Mouse (Mus musculus) adrenal gland, adult 18-20 months (tissue): ENCODE data around the gene Akr1c19. TPM values are rescaled to one million over a fixed set of nuclear protein-coding genes. Genes with fewer than 3 reads are reported as not detected.
"Not testable (repeated sequence)": the region's sequence is repeated elsewhere in the genome, so short reads cannot be mapped to it uniquely, and the experiment has no call there.

Experiments used
- DNase-seq, 2 experiments: peaks; one replicate each; pipeline ENCODE4 v3.0.0; 2021 to 2022; ENCODE audit warnings: low spot score in 2 of 2
- long read RNA-seq, 2 experiments: library from polyadenylated mRNA; stranded (forward); transcript quantifications; one replicate each; pipeline ENCODE4 v2.0.0; 2021
- total RNA-seq, 2 experiments: library from RNA; stranded (reverse); gene quantifications; 1 replicate in 1 of 2; 2 replicates in 1 of 2; pipeline ENCODE4 v1.2.3; 2021

The Akr1c19 gene
- total RNA-seq, result under 1 TPM; 0.23 to 0.77 TPM
- long read RNA-seq, experiment 1, result 0 reads
- long read RNA-seq, experiment 2, full-length matches to known transcripts, result 1 of 2 reads
- long read RNA-seq, experiment 2, partial matches to known transcripts, result 0 of 2 reads
- long read RNA-seq, experiment 2, other reads (novel, unspliced or antisense), result 1 of 2 reads

DNA sequence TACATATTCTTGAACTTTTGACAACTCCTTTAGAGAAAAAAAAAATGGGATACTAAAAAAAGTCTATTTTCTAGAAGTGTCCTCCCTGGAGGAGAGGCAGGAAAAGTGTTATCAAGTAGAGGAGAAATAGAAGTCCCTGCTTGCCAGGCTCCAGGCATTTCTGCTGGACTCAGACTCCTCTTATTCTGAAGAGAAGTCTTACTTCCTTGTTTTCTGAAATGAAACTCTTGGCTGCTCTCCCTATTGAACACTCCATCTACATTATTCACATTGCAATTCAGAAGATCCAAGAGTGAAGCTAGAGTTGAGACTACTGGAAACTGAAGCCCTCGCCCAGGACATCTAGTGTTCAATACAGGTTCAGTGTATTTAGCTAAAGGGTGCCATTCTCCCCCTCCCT is at the start of gene Akr1c19:
Gene Akr1c19, plus strand, starts transcription at position 260 of the 400 bp plus-strand sequence.
- DNase-seq, result no peak

DNA sequence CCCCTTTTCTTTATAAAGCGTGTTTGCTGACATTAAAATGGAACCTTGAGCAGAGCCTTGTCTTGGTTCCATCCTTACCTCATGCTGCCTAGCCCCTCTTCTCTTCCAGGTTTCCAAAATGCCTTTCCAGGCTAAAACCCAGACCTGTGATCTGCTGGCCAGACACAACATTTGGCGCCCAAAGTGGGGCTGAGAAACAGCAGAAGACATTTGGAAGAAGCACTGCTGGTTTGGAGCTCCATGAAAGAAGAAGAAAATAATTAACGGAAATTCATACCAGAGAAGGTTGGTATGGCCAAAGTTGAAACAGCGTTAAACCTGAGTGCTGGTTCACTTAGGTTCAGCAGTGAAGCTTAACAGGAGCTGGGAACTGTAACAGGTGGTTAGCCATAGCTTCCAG is 47.2 kb upstream of the Akr1c19 start:
- not testable (repeated sequence) for DNase-seq

DNA sequence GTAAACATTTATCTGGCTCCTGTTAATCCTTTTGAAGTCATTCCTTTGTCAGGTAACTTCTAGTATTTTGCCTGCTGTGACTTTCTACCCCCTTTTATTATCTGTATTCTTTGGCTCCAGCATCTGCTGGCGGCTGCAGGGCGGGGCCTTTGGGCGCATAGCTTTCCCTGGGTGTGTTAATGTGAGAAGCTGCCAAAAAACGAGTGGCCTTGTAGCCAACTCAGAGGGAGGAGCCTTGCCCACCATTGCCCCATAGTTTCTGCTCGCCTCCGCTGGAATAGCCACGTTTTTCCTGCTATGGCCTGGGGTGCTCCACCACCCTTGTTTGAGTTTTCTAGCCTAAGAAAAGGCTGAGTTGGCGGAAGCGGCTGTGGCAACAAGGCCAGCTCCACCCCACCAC is 45.4 kb upstream of the Akr1c19 start:
- DNase-seq, result no peak

DNA sequence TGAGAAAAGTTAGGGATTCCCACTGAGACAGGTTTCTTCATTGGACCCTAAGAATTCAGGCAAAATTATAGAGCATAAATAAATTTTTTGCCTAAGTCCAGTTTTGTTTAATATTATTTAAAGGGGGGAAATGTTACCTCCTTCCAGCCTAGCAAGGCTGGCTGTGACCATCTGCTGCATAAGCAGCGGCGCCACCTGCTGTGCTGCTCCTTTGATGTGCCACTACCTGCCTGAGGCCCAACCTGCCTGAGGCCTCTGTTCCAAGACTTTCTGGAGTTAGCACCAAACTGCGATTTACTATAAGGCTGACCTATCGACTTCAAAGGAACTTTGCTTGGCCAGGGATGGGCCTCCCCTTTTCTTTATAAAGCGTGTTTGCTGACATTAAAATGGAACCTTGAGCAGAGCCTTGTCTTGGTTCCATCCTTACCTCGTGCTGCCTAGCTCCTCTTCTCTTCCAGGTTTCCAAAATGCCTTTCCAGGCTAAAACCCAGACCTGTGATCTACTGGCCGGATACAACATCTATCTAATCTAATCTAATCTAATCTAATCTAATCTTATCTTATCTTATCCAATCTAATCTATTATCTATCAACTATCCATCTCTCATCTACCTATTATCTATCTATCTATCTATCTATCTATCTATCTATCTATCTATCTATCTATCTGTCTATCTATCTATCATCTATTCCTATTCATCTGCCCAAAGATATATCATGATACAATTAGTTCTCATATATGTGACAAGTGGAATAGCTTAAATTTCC is 41.7 kb upstream of the Akr1c19 start:
- not testable (repeated sequence) for DNase-seq

DNA sequence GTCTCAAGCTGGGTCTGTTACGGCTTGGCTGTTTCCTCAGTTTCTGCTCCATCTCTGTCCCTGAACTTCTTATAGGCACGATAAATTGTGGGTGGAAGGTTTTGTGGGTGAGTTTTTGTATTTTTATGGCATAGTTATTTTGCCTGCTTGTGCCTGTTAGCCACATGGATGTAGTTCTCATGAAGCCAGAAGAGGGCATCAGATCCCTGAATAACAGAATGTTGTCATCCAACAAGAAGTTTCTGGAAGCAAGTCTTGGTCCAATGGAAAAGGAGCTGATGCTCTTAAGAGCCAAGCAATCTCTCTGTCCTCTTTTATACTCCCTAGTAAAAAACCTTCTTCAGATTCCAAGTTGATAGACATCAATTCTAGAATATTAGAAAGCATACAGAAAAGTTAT is 40.3 kb upstream of the Akr1c19 start:
- DNase-seq, result no peak

DNA sequence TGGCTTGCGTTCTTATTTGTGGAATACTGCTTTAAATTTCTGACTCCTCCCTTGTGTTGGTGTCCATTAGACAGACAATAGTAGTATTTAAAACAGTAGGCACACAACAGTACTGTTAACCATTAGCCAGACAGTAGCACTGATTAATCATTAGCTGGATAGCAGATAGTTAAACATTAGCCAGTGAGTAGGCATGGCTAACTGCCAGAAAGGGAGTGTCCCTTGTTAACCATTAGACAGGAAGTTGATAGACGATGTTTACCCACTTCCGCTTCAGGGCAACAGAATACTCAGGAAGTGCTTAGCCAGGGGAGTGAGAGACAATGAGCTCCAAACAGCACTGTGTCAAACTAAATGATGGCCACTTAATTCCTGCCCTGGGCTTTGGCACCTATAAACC is 37.6 kb upstream of the Akr1c19 start, which contains the start of gene Akr1c13:
Gene Akr1c13, plus strand, starts transcription at position 247 of the 400 bp plus-strand sequence.
- no peak for DNase-seq

DNA sequence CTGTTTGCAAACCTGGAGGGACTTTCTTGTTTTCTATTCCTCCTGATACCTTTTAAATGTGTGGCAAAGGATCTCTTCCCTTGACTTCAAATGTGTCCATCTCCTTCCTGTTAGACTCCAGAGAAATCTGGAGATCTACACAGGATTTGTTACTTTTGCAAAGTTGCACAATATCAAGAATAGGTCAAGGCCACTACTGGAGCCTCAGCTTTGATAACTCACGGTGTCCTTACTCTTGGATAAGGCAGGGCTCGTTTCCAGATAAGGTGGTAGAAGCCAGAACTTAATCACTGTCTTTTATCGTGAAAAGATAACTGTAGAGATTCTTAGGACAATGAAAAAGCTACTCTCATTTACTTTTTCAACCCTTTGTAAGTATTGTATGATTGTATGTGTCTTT is 36.0 kb upstream of the Akr1c19 start:
- DNase-seq, result no peak

DNA sequence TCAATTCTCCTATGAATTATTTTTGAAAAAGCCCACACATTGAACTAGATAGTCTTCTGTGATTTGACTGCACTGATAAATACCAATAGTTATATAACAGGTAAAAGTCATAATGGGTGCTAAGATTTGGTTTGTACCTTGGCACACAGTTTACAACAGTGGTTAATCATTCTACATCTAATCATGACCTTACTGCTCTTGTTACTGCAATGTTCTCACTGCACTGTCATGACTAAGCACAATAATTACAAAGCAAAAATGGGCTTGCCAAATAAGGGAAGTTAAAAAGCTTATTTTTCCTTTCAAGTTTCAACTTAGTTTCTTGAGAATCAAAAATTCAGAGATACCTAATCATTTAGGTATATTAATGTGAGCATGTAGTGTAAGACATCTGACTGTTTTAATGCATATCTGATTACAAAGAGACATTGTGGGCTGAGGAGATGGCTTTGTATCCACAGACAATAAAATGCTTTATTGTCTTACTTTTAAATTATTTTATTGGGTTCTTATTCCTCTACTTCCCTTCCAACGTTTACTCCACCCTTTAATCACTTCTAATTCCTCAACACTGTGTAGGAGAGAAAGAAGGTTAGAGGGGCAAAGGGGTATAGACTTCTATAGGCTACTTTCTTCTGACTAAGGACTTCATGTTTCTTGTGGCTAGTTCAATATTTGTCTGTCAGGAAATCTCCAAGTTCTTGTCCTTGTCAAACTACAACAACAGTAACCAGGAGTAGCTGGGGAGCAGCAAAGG is 22.2 kb upstream of the Akr1c19 start:
- DNase-seq, result no peak

DNA sequence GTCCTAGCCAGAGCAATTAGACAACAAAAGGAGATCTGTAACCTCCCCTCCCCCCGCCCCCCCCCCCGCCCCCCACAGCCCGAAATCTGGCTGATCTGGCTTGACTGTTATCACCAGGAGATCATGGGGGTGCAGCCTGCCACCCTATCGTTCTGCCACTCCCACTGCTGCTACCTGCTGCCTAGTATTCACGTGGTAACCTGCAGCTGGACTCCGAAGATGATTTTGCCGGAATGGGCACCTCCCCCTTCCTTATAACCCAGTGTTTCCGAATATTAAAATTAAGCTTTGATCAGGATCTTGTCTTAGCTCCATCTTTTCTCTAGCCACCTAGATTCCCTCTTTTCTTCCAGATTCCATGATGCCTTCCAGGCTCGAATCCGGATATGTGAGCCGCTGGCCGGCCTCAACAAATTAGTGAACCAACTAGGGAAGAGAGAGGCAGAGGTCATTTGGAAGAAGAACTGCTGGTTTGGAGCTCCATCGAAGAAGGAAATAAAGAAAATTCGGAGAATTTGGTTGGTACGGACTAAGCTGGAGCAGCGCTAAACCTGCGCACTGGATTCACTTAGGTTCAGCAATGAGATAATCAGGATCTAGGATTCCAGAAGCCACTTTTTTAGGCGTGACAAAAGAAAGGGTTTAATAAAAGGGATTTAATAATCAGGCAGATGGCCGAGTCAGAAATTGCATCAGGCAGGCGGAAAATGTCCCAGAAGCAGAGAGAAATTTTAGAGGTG is 16.8 kb upstream of the Akr1c19 start:
- DNase-seq, result no peak

DNA sequence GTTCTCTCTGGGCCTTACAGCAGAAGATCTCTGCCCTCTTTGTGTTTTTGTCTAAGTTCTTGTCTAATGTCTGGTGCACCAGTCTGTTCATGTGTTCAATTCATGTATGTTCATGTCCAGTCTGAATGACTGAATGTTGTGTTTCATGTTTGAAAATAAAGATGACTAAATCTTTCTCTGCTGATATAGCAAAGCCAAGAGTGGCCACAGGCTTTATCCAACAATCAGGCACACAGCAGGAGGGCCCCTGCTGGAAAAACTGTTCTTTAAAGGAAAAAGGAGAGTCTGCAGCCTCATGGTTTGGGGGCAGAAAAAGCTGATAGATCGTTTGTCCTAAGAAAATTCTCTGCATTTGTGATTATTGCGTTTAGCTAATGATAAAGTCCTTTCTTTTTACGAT is 16.2 kb upstream of the Akr1c19 start:
- DNase-seq, result no peak

DNA sequence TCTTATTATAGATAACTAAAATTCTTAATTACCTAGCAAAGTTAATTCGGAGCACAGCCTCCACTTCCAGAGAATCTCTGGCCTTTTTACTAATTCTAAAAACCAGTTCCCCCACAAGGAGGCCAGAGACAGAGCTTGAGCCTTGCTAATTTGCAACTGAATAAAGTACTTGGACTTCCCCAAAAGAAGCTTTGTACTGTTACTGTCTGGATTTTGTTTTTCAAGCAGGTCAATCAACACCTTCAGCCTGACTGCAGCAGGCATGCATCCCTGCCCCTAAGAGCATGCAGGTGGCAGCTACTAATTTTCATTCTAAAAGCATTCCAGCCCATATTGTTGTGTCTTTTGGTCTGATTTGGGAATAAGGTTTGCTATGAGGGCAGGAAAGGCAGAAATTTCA is 13.0 kb upstream of the Akr1c19 start:
- not testable (repeated sequence) for DNase-seq

DNA sequence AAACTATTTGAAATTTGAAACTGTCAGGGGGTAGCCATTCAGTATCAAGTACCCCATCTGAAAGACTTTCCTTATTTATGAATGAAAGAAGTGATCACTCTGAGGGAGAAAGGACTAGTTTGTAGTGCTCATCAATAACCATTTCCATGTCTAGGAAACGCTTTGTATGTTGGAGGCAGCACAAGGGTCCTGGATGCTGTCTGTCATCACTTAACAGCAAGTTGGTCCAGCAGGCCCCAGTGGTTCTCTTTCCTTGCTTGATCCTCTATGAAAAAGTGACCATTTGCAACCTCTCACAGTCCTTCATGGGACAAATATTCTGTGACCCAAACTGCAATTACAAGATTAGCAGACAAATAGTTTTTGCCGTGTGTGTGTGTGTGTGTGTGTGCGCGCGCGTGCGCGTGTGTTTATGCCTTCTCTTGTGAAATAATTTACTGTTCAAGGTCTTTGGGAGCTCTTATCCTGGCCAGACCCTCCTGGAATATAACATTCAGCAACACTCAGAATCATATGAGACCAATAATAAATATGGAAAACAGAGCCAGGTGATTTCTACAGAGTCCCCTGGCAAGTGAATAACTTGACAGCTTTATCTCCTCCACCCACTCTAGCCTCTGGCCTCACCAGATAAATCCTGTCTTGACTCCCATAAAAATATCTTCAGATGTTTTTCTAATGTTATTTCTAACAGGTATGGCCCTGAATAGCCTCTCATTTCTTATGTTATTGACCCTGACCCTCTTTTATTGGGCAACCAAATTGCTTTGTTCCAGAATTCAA is 2.5 kb downstream of the Akr1c19 start:
- DNase-seq, result no peak

DNA sequence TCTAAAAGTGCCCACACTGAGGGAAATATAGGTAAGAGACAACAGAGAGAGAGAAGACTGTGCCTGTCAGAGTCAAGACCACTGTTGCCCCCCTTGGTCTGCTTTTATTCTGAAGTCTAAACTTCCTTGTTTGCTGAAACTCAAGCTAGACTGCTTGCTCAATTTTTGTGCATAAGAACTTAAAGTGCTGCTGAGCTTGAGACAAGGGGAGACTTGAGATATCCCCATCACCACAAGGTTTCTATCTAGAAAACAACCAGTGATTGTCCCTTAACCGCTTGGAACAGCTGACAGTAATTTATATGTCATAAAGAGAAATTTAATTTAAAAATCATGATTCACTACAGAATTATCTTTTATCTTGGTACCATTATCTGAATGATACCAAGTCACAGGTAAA is 4.6 kb downstream of the Akr1c19 start:
- DNase-seq, result no peak

DNA sequence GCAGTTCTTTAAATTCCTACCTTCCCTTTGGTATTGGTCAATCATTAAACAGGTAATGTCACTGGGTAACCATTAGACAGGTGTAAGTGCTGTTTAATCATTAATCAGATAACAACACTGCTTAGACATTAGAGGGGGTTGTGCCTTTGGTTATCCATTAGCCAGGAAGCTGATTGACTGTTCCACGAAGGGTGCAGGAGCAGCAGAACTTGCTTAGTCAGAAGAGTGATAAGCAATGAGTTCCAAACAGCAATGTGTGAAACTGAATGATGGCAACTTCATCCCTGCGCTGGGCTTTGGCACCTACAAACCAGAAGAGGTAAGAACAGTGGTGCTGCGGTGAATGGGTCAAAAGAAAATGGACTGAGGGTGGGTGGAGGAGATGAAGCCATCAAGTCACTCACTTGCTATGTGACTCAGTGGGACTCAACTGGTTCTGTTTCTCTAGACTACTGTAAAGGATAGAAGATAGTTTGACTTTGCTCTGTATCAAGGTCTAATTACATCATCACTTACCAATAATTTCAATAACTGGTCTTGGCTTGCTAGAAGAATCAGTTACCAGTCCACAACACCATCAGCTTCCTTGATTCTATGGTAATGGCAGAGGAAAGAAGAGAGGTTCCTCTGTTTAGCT is 5.2 kb downstream of the Akr1c19 start:
- no peak for DNase-seq

DNA sequence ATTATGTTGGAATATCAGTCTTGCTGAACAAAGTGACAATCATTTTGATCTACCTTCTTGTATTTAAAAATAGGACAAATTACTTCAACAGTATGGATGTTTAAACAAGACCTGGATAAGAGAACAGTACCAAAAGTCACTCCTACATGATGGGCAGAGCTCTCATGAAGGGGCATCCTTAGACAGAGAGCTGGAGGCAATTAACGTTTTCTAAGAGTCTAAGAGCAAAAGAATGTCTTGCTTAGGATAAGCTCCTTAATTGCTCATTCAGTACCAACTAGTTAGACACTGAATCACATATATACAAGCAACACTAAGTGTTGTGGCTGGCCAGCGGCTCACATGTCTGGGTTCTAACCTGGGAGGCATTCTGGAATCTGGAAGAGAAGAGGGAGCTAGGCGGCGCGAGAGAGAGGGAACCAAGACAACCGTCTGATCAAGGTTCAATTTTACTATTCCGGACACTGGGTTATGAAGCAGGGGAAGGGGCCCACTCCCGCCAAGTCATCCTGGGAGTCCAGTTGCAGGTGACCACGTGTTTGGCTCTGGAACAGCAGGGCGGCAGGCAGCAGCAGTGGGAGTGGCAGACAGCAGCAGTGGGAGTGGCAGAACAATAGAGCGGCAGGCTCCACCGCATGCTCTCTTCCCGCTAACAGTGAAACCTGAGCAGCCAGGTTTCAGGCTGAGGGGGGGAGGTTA is 16.5 kb downstream of the Akr1c19 start:
- peak in 1 of 2 experiments; percentile 2 for DNase-seq

DNA sequence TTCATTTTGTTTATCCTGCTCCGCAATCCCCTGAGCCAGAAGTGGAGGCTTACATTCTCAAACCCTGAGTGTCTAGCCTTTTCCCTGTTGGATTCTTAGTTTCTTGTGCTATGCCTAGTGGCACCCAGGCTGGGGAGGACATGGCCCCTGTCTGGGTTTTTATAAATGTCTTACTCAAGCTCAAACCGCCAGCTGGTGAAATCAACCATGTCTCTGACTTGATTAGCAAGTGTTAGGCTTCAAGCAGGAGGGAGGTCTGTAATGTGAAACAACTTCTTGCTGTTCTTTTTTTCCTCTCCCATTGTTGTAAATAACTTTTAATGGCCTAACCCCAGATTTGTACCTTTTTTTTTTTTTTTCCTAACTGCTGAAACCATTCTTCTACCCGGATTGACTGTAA is 20.8 kb downstream of the Akr1c19 start:
- no peak for DNase-seq

DNA sequence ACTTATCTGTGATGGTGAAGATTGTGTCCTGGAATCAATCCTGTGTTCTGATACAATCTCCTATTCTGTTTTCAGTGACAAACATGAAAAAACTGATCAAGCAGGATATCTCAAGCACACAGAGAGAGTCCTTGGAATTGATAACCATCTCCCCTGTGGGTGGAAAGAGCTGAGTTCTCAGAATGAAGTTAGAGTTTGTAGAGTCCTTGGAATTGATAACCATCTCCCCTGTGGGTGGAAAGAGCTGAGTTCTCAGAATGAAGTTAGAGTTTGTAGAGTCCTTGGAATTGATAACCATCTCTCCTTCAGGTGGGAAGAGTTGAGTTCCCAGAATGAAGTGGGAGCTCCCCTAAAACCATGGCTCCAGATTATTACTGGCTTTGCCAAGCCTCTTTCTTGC is 28.4 kb downstream of the Akr1c19 start:
- DNase-seq, result not testable (repeated sequence)

DNA sequence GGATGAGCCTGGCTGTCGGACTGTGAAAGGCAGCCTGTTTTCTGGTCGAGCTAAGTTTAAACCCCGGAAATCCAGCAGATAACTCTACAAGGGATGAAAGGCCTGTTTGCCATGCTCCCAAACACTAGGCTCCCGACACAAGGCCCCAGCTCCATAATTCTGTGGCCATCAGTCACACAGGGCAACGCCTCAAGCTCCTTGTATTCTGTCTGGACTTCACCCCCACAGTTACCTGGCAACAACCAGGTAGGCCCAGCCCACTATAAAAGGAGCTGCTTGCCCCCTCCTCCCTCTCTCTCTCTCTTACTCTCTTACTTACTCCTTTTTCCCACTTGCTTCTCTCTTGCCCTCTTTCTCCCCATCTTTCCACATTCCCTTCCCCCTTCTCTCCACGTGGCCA is 28.8 kb downstream of the Akr1c19 start:
- no peak for DNase-seq

DNA sequence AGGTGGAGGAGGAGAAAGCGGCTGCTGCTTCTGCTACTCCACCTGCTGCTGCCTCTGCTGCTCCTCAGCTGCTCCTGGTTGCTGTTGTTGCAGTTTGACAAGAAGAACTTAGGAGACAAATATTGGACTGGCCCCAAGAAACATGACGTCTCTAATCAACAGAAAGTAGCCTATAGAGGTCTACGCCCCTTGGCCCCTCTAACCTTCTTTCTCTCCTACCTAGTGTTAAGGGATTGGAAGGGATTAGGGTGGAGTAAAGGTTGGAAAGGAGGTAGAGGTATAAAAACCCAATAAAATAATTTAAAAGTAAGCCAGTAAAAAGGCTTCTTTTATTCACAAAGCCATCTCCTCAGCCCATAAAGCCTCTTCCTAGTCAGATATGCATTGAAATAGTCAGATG is 36.1 kb downstream of the Akr1c19 start:
- DNase-seq, result no peak

DNA sequence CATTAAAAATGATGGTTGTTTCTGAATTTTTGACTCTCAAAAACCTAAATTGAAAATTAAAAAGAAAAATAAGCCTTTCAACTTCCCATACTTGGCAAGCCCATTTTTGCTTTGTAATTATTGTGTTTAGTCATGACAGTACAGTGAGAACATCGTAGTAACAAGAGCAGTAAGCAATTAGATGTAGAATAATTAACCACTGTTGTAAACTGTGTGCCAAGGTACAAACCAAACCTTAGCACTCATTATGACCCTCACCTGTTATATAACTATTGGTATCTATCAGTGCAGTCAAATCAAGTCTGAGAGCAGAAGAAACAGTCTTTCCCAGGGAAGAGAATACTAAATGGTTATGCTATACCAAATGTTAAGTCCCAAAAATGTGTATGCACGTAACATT is 36.5 kb downstream of the Akr1c19 start:
- DNase-seq, result no peak
